Mouse (Mus musculus) ES-E14 (cell line): Measurements from ENCODE around the gene Rrp8. TPM values are rescaled to one million over a fixed set of nuclear protein-coding genes. Genes with fewer than 3 reads are reported as not detected.
A peak's percentile ranks its signal among the peaks of the same experiment; 100 is the strongest.

Source experiments
- DNase-seq: peaks from one replicate; pipeline ENCODE4 v3.0.0-alpha.2; 2013; ENCODE audit warnings: low read depth, low spot score
- H3K27ac ChIP-seq: 2 replicates; pipeline ENCODE4 v1.5.1; 2012; ENCODE audit warnings: low read depth, mild to moderate bottlenecking, low read length, moderate library complexity, mixed read lengths; ENCODE audit not compliant: poor library complexity, insufficient read depth, severe bottlenecking
- H3K36me3 ChIP-seq: 2 replicates; pipeline ENCODE4 v1.6.1; 2012; ENCODE audit warnings: mild to moderate bottlenecking, low read length, moderate library complexity, mixed read lengths; ENCODE audit not compliant: control insufficient read depth, poor library complexity, insufficient read depth, severe bottlenecking
- H3K4me1 ChIP-seq, 2 experiments: fragments of 150-350 bp in 1 of 2; sonication (generic) in 1 of 2; 2 replicates each; pipeline ENCODE4 v1.6.1; 2012; ENCODE audit warnings: low read length in 2 of 2, mild to moderate bottlenecking in 1 of 2, mixed read lengths in 1 of 2; ENCODE audit not compliant: control insufficient read depth in 2 of 2, insufficient read depth in 2 of 2, poor library complexity in 1 of 2
- H3K4me3 ChIP-seq, 2 experiments: fragments of 150-350 bp in 1 of 2; sonication (generic) in 1 of 2; 2 replicates each; pipeline ENCODE4 v1.5.1; 2012; ENCODE audit warnings: low read length in 2 of 2, low read depth in 1 of 2, mild to moderate bottlenecking in 1 of 2, mixed read lengths in 1 of 2; ENCODE audit not compliant: insufficient read depth in 1 of 2, poor library complexity in 1 of 2, severe bottlenecking in 1 of 2
- H3K9ac ChIP-seq: 2 replicates; pipeline ENCODE4 v1.6.1; 2012; ENCODE audit warnings: low read depth, mild to moderate bottlenecking, low read length, mixed read lengths; ENCODE audit not compliant: poor library complexity, insufficient read depth, severe bottlenecking
- H3K9me3 ChIP-seq: fragments of 150-350 bp; sonication (generic); 2 replicates; pipeline ENCODE4 v1.6.1; 2012; ENCODE audit warnings: low read depth, mild to moderate bottlenecking, low read length; ENCODE audit not compliant: control insufficient read depth, insufficient read depth
- CHD2 ChIP-seq: IDR thresholded peaks from 2 replicates; pipeline ENCODE4 v1.6.1; 2014; ENCODE audit warnings: mild to moderate bottlenecking, low read depth, low read length, inconsistent platforms
- HCFC1 ChIP-seq: IDR thresholded peaks from 2 replicates; pipeline ENCODE4 v1.6.1; 2012; ENCODE audit warnings: low read length, inconsistent platforms, borderline replicate concordance; ENCODE audit not compliant: insufficient read depth
- MAFK ChIP-seq: IDR thresholded peaks from 2 replicates; pipeline ENCODE4 v1.6.1; 2014; ENCODE audit warnings: mild to moderate bottlenecking, low read depth, low read length, inconsistent platforms; ENCODE audit not compliant: insufficient read depth
- ZC3H11A ChIP-seq: IDR thresholded peaks from 2 replicates; pipeline ENCODE4 v1.6.1; 2012; ENCODE audit warnings: low read depth, mild to moderate bottlenecking, inconsistent platforms, low read length, borderline replicate concordance
- ZNF384 ChIP-seq: IDR thresholded peaks from 2 replicates; pipeline ENCODE4 v1.6.1; 2012; ENCODE audit warnings: low read depth, low read length, inconsistent platforms
- in situ Hi-C, 2 experiments: fragments of 600-800 bp; cut with MboI; formaldehyde crosslinking; loops; one replicate each; pipeline ENCODE4 v1.15.1; 2025; ENCODE audit warnings: low sequenced_read_pairs in 2 of 2, inconsistent platforms in 1 of 2; ENCODE audit not compliant: unreplicated experiment in 2 of 2
- total RNA-seq: library from RNA; depleted of rRNA; stranded (reverse); fragments of 300-350 nt; gene quantifications from 2 replicates; pipeline ENCODE4 v1.2.3, GENCODE M21; 2012

Rrp8 gene
- total RNA-seq, 1 experiment, result 35.6 TPM

GRCm38 (mm10) chr7:105726144-105726979, 10.8 kb downstream of the Rrp8 start:
- H3K36me3 ChIP-seq, result no peaks in the 10 kb centered on the region; the same call in 1 of the 2 replicates
- no peak for DNase-seq
- H3K9ac ChIP-seq, result no peak overlapping the region
- in situ Hi-C loops, result no loop called here
- H3K4me3 ChIP-seq, result no peak overlapping the region
- TF ChIP-seq ZC3H11A, result peak; percentile 43; the same call in 1 of the 2 replicates
- no peak for TF ChIP-seq HCFC1
- no peak for TF ChIP-seq MAFK
- no peak for TF ChIP-seq ZNF384
- TF ChIP-seq CHD2, result no peak
- H3K4me1 ChIP-seq, result no peaks in the 10 kb centered on the region
- H3K27ac ChIP-seq, result no peak overlapping the region
- no peaks in the 10 kb centered on the region for H3K9me3 ChIP-seq

DNA sequence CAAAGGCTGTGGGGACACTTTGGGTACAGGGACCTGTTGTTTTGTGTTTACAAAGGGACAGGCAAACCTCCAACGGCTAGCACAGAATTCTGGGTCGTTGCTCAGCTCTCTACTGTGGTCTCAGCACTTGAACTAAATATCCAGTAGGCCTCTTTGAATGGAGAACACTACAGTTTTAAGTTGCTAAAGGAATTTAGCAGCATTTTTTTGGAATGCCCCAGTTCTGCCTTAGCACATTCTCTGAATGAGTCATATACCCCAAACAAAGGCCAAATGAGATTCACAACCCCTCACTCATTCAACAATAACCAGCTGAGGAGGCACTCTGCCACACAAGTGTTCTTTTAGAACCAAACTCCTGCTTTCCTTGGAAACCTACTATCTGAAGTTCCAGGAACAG, 15.3 kb downstream of the Rrp8 start:
- Histone ChIP-seq H3K27ac (no peak overlapping the region), H3K4me1 (no peaks in the 10 kb centered on the region; a peak in 1 of 4 replicates), H3K4me3 (no peak overlapping the region), H3K9ac (no peak overlapping the region), H3K9me3 (no peaks in the 10 kb centered on the region), H3K36me3 (no peaks in the 10 kb centered on the region)
- in situ Hi-C loops, result no loop called here
- no peak for DNase-seq
- TF ChIP-seq HCFC1, result no peak

DNA sequence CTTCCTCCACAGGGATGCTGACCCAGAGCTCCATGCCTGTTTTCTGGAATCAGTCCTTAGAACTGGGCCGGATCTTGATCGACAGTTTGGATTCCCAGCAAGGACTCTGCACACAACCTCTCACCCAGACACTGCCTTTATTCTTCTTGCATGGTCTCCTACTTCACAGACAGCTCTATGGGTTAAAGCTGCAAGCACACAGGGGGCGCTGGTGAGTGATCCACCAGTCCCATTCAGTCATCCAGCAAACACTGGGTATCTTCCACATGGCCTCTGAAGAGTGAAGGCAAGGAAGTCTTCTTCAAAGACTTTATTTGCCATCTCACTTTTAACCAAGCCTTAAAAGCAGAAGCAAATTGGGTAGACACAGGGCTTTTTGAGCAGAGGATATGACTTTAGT, 21.8 kb downstream of the Rrp8 start:
- no peak for TF ChIP-seq HCFC1
- TF ChIP-seq ZC3H11A, result no peak
- no peak for TF ChIP-seq ZNF384
- TF ChIP-seq CHD2, result no peak
- TF ChIP-seq MAFK, result no peak
- in situ Hi-C loops, result no loop called here
- no peak overlapping the region for H3K4me3 ChIP-seq
- no peaks in the 10 kb centered on the region for H3K36me3 ChIP-seq
- no peak for DNase-seq
- no peak overlapping the region for H3K27ac ChIP-seq
- H3K4me1 ChIP-seq, result no peaks in the 10 kb centered on the region
- no peaks in the 10 kb centered on the region for H3K9me3 ChIP-seq
- no peak overlapping the region for H3K9ac ChIP-seq

DNA sequence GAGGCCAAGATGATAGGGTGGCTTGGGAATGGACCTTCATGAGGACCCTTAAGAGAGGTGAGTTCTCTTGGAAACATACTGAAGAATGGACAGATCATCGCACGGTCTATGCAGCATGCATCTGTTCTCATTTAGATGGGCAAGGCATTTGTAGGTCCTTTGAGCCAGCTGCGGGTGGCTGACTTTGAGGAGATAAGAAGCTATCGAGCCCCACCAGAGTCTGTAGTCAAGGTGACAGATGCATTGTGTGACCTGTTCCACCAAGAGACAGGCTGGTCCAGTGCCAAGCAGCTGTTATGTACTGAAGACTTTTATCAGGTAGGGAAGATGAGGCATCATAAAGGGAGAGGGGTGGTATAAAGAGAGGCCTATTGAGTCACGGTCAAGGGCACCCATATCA, 28.5 kb downstream of the Rrp8 start:
- TF ChIP-seq CHD2 (no peak), MAFK (no peak), ZC3H11A (no peak), ZNF384 (no peak), HCFC1 (no peak)
- in situ Hi-C loops, result no loop called here
- DNase-seq, result no peak

DNA sequence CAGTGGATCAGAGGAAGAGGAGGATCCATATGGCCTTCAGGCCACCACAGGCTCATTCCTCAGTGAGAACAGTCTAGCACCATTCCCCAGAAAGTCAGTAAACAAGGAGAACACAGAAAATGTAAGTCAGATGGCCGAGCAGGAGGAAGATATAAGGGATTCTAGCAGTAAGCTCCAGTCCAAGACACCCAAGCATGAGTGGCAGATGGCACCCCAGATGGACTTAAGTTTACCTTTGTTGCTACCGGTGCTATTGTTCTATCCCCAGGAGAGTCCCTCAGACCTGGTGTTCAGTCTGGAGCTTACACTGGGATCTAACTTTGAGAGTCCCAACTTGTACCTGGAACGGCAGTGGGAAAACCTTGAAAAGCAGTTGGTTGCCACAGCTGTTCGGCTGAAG, 33.4 kb downstream of the Rrp8 start:
- Histone ChIP-seq H3K9me3 (no peaks in the 10 kb centered on the region), H3K9ac (no peak overlapping the region), H3K36me3 (no peaks in the 10 kb centered on the region), H3K4me1 (no peaks in the 10 kb centered on the region), H3K4me3 (no peak overlapping the region), H3K27ac (no peak overlapping the region)
- TF ChIP-seq ZNF384 (no peak), MAFK (no peak), CHD2 (no peak), HCFC1 (no peak), ZC3H11A (no peak)
- in situ Hi-C loops, result no loop called here
- DNase-seq, result no peak

More for the DNA sequence above, 28.5 kb downstream of the Rrp8 start:
- no peak overlapping the region for H3K4me3 ChIP-seq
- H3K9ac ChIP-seq, result no peak overlapping the region
- no peak overlapping the region for H3K27ac ChIP-seq
- no peaks in the 10 kb centered on the region for H3K36me3 ChIP-seq
- H3K9me3 ChIP-seq, result no peaks in the 10 kb centered on the region
- H3K4me1 ChIP-seq, result no peaks in the 10 kb centered on the region
